In the genomic region with DNA sequence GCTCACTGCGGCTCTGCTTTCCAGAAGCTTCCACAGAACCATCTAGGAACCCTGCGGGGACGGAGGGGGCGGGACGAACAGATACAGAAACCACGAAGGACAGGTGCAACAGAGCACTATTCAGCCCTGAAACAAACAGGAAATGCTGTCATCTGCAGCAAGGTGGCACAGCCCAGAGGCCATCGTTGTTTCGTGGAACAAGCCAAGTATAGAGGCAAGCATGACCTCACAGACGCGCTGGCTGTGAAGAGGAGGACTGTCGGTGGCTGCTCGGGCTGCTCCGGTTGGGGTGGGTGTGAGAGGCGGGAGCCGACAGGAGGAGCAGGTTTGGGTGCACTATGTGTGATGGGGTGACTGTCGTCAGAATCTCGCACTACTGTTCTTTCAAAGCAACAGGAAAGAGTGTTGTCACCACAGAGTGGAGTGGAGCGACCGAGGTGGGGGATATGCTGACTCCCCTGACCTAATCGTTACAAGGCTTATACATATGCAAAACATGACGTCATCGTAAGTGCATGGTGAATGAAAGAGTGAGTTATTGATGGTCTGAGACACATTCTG, we compare ENCODE assay signal across 7 mouse cellular contexts. TPM values are rescaled to one million over a fixed set of nuclear protein-coding genes. Genes with fewer than 3 reads are reported as not detected.
DNase-seq lines count a peak whose midpoint lies in the region; ATAC-seq and TF ChIP-seq lines count a peak whose summit lies in the region.

No protein-coding gene starts in this region.

- no peak for ATAC-seq in forebrain, embryonic 15.5 days (replicated peaks)
- ATAC-seq in liver, embryonic 16.5 days (ENCODE audit: low read depth) = no peak
- ATAC-seq in erythroid progenitor cell, adult 5-6 weeks (replicated peaks; ENCODE audit: low FRiP score, poor library complexity, severe bottlenecking) = no peak

- TF ChIP-seq CTCF in spleen, adult 2 months (IDR thresholded peaks at IDR 0.05; ENCODE audit: extremely low read depth, insufficient read depth, insufficient read length, insufficient replicate concordance) = no peak

- H3K9ac ChIP-seq in forebrain, embryonic 15.5 days (replicated peaks) = peak overlapping the region; percentile 14; the same call in 1 of the 2 replicates
- no peak overlapping the region for H3K9ac ChIP-seq in liver, embryonic 16.5 days (ENCODE audit: low read depth, low read length)

- peak overlapping the region; percentile 35 for H3K4me2 ChIP-seq in forebrain, embryonic 15.5 days (replicated peaks)
- peak overlapping the region; percentile 4; the same call in 1 of the 2 replicates for H3K4me2 ChIP-seq in liver, embryonic 16.5 days (ENCODE audit: low read depth, low read length)

- no peaks in the 10 kb centered on the region for H3K9me3 ChIP-seq in forebrain, embryonic 15.5 days
- H3K9me3 ChIP-seq in liver, embryonic 16.5 days (replicated peaks; ENCODE audit: control insufficient read depth, low read length) = no peaks in the 10 kb centered on the region

- peak overlapping the region; percentile 57; the same call in 1 of the 2 replicates for H3K27ac ChIP-seq in spleen, adult 2 months (ENCODE audit: insufficient read depth, low read length)
- no peak overlapping the region for H3K27ac ChIP-seq in forebrain, embryonic 15.5 days (replicated peaks)
- H3K27ac ChIP-seq in liver, embryonic 16.5 days (ENCODE audit: low read length) = no peak overlapping the region

- H3K4me3 ChIP-seq in spleen, adult 2 months (ENCODE audit: extremely low read depth, insufficient read depth, insufficient read length) = peak overlapping the region; percentile 47; the same call in 1 of the 2 replicates
- H3K4me3 ChIP-seq in forebrain, embryonic 15.5 days = 0 out of 2 replicates have a peak overlapping the region, but pooled peaks have one; percentile 4
- H3K4me3 ChIP-seq in liver, embryonic 16.5 days (ENCODE audit: low read depth, low read length) = no peak overlapping the region

- DNase-seq in spleen, adult 2 months (ENCODE audit: low read depth in 1 of 2, low spot score in 2 of 2) = peak in 1 of 2 experiments; percentile 65
- DNase-seq in spleen, postnatal 14 days (ENCODE audit: low spot score in 2 of 2) = no peak
- peak; percentile 64 for DNase-seq in thymus, postnatal 25 days
- no peak for DNase-seq in layer of hippocampus, adult 9-11 months

- H3K4me1 ChIP-seq in spleen, adult 2 months (ENCODE audit: control insufficient read depth, insufficient read depth, insufficient read length) = peaks cover 10% of the 10 kb centered on the region
- peaks cover 16% of the 10 kb centered on the region; the same call in 1 of the 2 replicates for H3K4me1 ChIP-seq in forebrain, embryonic 15.5 days
- H3K4me1 ChIP-seq in liver, embryonic 16.5 days (ENCODE audit: control insufficient read depth, low read depth, low read length) = peaks cover 3% of the 10 kb centered on the region

- no peaks in the 10 kb centered on the region; the same call in 1 of the 2 replicates for H3K27me3 ChIP-seq in spleen, adult 2 months (ENCODE audit: control insufficient read depth, insufficient read depth, low read length)
- no peaks in the 10 kb centered on the region for H3K27me3 ChIP-seq in forebrain, embryonic 15.5 days
- peaks cover 16% of the 10 kb centered on the region for H3K27me3 ChIP-seq in liver, embryonic 16.5 days (ENCODE audit: control insufficient read depth, insufficient read depth, low read depth, low read length)

- WGBS in spleen, adult 2 months = 8% methylated on average over 22 of the region's 22 CpGs
- WGBS in forebrain, embryonic 15.5 days = 19% methylated on average over 22 of the region's 22 CpGs
- 14% methylated on average over 22 of the region's 22 CpGs for WGBS in liver, embryonic 16.5 days (ENCODE audit: insufficient replicate concordance)

- TF ChIP-seq POLR2A in spleen, adult 2 months (IDR thresholded peaks at IDR 0.05; ENCODE audit: low read depth, low read length) = no peak

- no peaks in the 10 kb centered on the region for H3K36me3 ChIP-seq in spleen, adult 2 months (ENCODE audit: control insufficient read depth, insufficient read depth, low read length)
- no peaks in the 10 kb centered on the region for H3K36me3 ChIP-seq in forebrain, embryonic 15.5 days
- H3K36me3 ChIP-seq in liver, embryonic 16.5 days (ENCODE audit: control insufficient read depth, insufficient read depth) = no peaks in the 10 kb centered on the region

RNA-seq across cellular contexts. Expression of a gene that starts 4.4 kb away (rescaled TPM):
- polyA plus RNA-seq in spleen, adult 2 months (2012; rRNA removed) = 3.6 and 3.7 TPM in 2 replicates
- polyA plus RNA-seq in forebrain, embryonic 15.5 days (2015; fragmentation: Nextera tagmentation; extraction: Ambion mirVana) = 21.7 and 22.9 TPM in 2 replicates
- polyA plus RNA-seq in liver, embryonic 16.5 days (2015; fragmentation: Nextera tagmentation; extraction: Ambion mirVana) = not detected in 2 replicates
- not detected in 2 replicates for total RNA-seq in erythroid progenitor cell, adult 5-6 weeks (2015; ENCODE audit: low replicate concordance)
- not detected in 2 replicates for total RNA-seq in erythroid progenitor cell, adult 5-6 weeks (2017; ENCODE audit: low replicate concordance)

RNA-seq across cellular contexts. Expression of a gene that starts 5.3 kb away (rescaled TPM):
- 0.49 and 0.76 TPM in 2 replicates for polyA plus RNA-seq in spleen, adult 2 months (2012; rRNA removed)
- 6.0 and 7.6 TPM in 2 replicates for polyA plus RNA-seq in forebrain, embryonic 15.5 days (2015; fragmentation: Nextera tagmentation; extraction: Ambion mirVana)
- polyA plus RNA-seq in liver, embryonic 16.5 days (2015; fragmentation: Nextera tagmentation; extraction: Ambion mirVana) = 0.08 and 0.22 TPM in 2 replicates
- total RNA-seq in erythroid progenitor cell, adult 5-6 weeks (2015; ENCODE audit: low replicate concordance) = not detected in 2 replicates
- not detected in 2 replicates for total RNA-seq in erythroid progenitor cell, adult 5-6 weeks (2017; ENCODE audit: low replicate concordance)

RNA-seq across cellular contexts. Expression of a gene that starts 35.2 kb away (rescaled TPM):
- 21.6 and 21.7 TPM in 2 replicates for polyA plus RNA-seq in spleen, adult 2 months (2012; rRNA removed)
- polyA plus RNA-seq in forebrain, embryonic 15.5 days (2015; fragmentation: Nextera tagmentation; extraction: Ambion mirVana) = 376 and 383 TPM in 2 replicates
- 26.0 and 26.5 TPM in 2 replicates for polyA plus RNA-seq in liver, embryonic 16.5 days (2015; fragmentation: Nextera tagmentation; extraction: Ambion mirVana)
- total RNA-seq in erythroid progenitor cell, adult 5-6 weeks (2015; ENCODE audit: low replicate concordance) = 20.5 and 29.8 TPM in 2 replicates
- total RNA-seq in erythroid progenitor cell, adult 5-6 weeks (2017; ENCODE audit: low replicate concordance) = 43.8 and 48.9 TPM in 2 replicates

RNA-seq across cellular contexts. Expression of a gene that starts 45.4 kb away (rescaled TPM):
- 0.26 TPM in 1 of 2 replicates, not detected in the other for polyA plus RNA-seq in spleen, adult 2 months (2012; rRNA removed)
- 0.55 and 0.98 TPM in 2 replicates for polyA plus RNA-seq in forebrain, embryonic 15.5 days (2015; fragmentation: Nextera tagmentation; extraction: Ambion mirVana)
- polyA plus RNA-seq in liver, embryonic 16.5 days (2015; fragmentation: Nextera tagmentation; extraction: Ambion mirVana) = 0.14 and 0.15 TPM in 2 replicates
- total RNA-seq in erythroid progenitor cell, adult 5-6 weeks (2015; ENCODE audit: low replicate concordance) = not detected in 2 replicates
- total RNA-seq in erythroid progenitor cell, adult 5-6 weeks (2017; ENCODE audit: low replicate concordance) = not detected in 2 replicates

RNA-seq across cellular contexts. Expression of a gene that starts 51.6 kb away (rescaled TPM):
- polyA plus RNA-seq in spleen, adult 2 months (2012; rRNA removed) = 15.2 and 17.1 TPM in 2 replicates
- polyA plus RNA-seq in forebrain, embryonic 15.5 days (2015; fragmentation: Nextera tagmentation; extraction: Ambion mirVana) = 46.8 and 46.9 TPM in 2 replicates
- 19.2 and 20.9 TPM in 2 replicates for polyA plus RNA-seq in liver, embryonic 16.5 days (2015; fragmentation: Nextera tagmentation; extraction: Ambion mirVana)
- total RNA-seq in erythroid progenitor cell, adult 5-6 weeks (2015; ENCODE audit: low replicate concordance) = 2.5 and 2.9 TPM in 2 replicates
- total RNA-seq in erythroid progenitor cell, adult 5-6 weeks (2017; ENCODE audit: low replicate concordance) = 0.23 and 4.0 TPM in 2 replicates

Comparison
In these comparisons a context has a peak if more than half of its experiments do, and no peak if none do; other contexts are left out.
1. RNA of a gene that starts 35.2 kb away (polyA plus RNA-seq): 376 to 383 TPM in forebrain, embryonic 15.5 days; 26.0 to 26.5 TPM in liver, embryonic 16.5 days and 21.6 to 21.7 TPM in spleen, adult 2 months; every median in the first group is over 10 times any median in the second.